Mouse (Mus musculus): ENCODE measurements around the gene Ccnd3. TPM values are rescaled to one million over a fixed set of nuclear protein-coding genes. Genes with fewer than 3 reads are reported as not detected.

Gene Ccnd3
- polyA plus RNA-seq, 1 experiment from 2014 or later, result 530 TPM

DNA sequence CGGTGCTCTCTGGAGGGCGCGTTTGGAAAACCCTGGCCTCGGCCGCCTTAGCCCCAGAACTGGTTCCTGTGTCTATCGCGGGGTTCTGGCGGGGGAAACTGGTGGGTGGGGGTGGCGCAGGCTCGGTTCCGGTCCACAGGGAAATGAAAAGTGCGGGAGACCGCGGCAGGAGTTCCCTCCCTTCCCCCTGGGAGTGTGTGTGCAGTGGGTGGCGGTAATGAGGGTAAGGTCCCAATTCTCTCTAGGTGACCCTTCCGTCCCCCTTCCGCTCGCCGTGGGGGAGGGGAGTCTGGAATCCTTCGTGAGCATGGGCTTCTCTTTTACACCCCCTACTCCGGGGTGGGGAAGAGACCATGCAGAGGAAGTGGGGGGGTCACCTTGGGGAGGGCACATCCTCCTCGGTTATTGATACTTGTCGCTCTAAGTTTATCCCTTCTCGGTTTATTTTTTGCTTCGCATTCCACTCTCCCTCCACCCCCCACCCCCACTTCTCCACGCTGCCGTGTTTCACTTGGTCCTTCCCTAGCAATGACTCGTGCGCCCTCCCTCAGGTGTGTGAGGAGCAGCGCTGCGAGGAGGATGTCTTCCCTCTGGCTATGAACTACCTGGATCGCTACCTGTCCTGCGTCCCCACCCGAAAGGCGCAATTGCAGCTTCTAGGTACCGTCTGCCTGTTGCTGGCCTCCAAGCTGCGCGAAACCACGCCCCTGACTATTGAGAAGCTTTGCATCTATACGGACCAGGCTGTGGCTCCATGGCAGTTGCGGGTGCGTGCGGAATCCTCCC, 89.5 kb downstream of the Ccnd3 start:
- peak overlapping the region; percentile 99 for H3K27ac ChIP-seq (ENCODE audit: low read depth, low read length)
- no peak for ATAC-seq (replicated peaks; ENCODE audit: low FRiP score)
- H3K36me3 ChIP-seq (ENCODE audit: control insufficient read depth, insufficient read depth, low read length), result peaks cover 24% of the 10 kb centered on the region
- under 1% methylated on average over 43 of the region's 43 CpGs for WGBS
- no peaks in the 10 kb centered on the region for H3K9me3 ChIP-seq (ENCODE audit: control insufficient read depth, low read length)
- H3K4me2 ChIP-seq, result peak overlapping the region; percentile 95
- no peaks in the 10 kb centered on the region for H3K27me3 ChIP-seq (replicated peaks; ENCODE audit: control insufficient read depth, insufficient read depth, low read length)
- H3K4me3 ChIP-seq (ENCODE audit: low read depth, low read length), result peak overlapping the region; percentile 87
- DNase-seq (ENCODE audit: low spot score), result peak; percentile 61
- H3K4me1 ChIP-seq (replicated peaks; ENCODE audit: control insufficient read depth, insufficient read depth, low read length), result peaks cover 56% of the 10 kb centered on the region
- H3K9ac ChIP-seq (ENCODE audit: low read depth, low read length), result peak overlapping the region; percentile 96

GRCm38 (mm10) chr17:47594969-47595247, 90.1 kb downstream of the Ccnd3 start:
- Histone ChIP-seq H3K4me2 (peak overlapping the region; percentile 95), H3K9ac (ENCODE audit: low read depth, low read length) (peak overlapping the region; percentile 96), H3K4me1 (replicated peaks; ENCODE audit: control insufficient read depth, insufficient read depth, low read length) (peaks cover 58% of the 10 kb centered on the region), H3K27ac (ENCODE audit: low read depth, low read length) (peak overlapping the region; percentile 99), H3K4me3 (ENCODE audit: low read depth, low read length) (peak overlapping the region; percentile 87), H3K9me3 (ENCODE audit: control insufficient read depth, low read length) (no peaks in the 10 kb centered on the region), H3K27me3 (replicated peaks; ENCODE audit: control insufficient read depth, insufficient read depth, low read length) (no peaks in the 10 kb centered on the region), H3K36me3 (ENCODE audit: control insufficient read depth, insufficient read depth, low read length) (peaks cover 29% of the 10 kb centered on the region)
- DNase-seq (ENCODE audit: low spot score) (no peak), ATAC-seq (replicated peaks; ENCODE audit: low FRiP score) (no peak)
- WGBS, result 0% methylated on average over 8 of the region's 9 CpGs

DNA sequence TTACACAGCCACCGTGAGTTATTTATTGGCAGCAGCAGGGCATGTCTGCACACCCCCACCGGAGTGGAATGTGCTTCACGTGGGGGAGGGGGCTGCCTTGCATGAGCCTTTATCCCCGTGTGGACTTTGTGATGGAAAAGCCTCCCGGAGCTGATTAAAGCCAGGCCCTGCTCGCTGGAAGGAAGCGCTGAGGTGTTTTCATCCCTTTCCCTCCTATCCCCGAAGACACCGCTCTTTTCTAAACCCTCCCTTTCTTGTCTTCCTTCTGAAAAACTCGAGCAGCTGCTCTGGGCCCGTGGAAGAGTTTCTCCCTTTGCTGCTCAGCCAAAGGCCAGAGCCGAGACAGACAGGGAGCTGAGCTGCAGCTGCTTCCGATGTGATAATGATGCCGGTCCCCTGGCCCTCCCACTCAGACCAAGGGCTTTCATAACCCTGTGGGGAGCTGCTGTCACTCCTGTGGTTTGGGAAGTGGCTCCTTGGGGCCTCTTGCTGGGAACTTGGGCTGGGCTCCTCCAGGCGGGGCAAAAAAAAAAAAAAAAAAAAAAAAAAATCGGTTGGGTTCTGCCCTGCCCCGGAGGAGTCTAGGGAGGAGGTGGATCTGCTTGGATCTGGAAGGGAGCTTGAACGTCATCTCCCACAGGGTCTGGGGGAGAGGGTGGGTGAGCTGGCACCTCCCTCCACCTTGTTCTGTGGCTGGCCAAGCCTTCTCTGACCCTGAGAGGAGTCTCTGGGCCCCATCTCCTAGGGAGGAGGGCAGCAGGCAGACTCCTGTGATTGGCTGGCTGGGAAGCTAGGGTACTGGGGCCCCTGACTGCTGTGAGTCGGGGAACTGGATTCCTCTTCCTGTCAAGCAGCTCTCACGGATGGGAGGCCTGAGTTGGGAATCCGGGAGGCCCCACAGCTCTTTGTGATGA, 90.7 kb downstream of the Ccnd3 start:
- WGBS, result under 1% methylated on average over 20 of the region's 21 CpGs
- peaks cover 30% of the 10 kb centered on the region for H3K36me3 ChIP-seq (ENCODE audit: control insufficient read depth, insufficient read depth, low read length)

DNA sequence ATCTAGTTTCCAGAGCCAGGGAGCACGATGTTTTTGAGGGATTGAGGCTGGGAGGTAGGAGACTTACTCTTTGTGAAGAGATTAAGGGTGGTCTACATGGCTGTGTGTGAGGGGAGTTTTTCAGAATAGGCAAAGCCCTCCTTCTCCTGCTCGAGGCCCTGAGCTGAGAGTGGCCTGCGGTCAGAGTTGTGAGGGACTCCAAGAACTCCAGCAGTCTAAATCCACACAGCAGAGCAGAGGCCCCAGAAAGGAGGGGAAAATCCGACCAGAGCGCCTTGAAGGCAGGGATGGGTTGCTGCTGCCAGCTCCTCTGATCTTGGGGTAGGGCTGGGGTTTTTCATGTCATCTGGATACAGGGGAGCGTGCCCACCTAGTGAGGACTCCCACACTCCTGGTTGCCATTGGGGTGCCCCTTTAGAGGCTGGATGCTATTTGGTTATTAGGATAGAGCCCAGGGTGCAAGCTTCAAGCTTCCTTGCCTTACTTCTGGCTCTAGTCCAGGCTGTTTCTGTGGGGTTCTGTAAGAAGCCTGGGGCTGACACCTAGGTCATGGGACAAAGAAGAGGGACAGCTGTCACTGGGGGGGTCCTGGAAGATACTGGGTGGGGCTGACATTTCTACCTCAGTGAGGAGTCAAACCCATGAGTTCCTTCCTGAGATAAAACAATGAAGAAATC, 91.4 kb downstream of the Ccnd3 start:
- DNase-seq (ENCODE audit: low spot score) (no peak), ATAC-seq (replicated peaks; ENCODE audit: low FRiP score) (no peak)
- Histone ChIP-seq H3K36me3 (ENCODE audit: control insufficient read depth, insufficient read depth, low read length) (peaks cover 36% of the 10 kb centered on the region), H3K9ac (ENCODE audit: low read depth, low read length) (peak overlapping the region; percentile 96), H3K4me1 (replicated peaks; ENCODE audit: control insufficient read depth, insufficient read depth, low read length) (peaks cover 51% of the 10 kb centered on the region), H3K4me3 (ENCODE audit: low read depth, low read length) (peak overlapping the region; percentile 87), H3K4me2 (peak overlapping the region; percentile 95), H3K27me3 (replicated peaks; ENCODE audit: control insufficient read depth, insufficient read depth, low read length) (no peaks in the 10 kb centered on the region), H3K9me3 (ENCODE audit: control insufficient read depth, low read length) (no peaks in the 10 kb centered on the region), H3K27ac (ENCODE audit: low read depth, low read length) (peak overlapping the region; percentile 99)
- 30% methylated on average over 6 of the region's 6 CpGs for WGBS

More for the DNA sequence above, 90.7 kb downstream of the Ccnd3 start:
- H3K9ac ChIP-seq (ENCODE audit: low read depth, low read length), result peak overlapping the region; percentile 96
- H3K4me2 ChIP-seq, result peak overlapping the region; percentile 95
- peak overlapping the region; percentile 87 for H3K4me3 ChIP-seq (ENCODE audit: low read depth, low read length)
- ATAC-seq (replicated peaks; ENCODE audit: low FRiP score) (peak; percentile 69), DNase-seq (ENCODE audit: low spot score) (peak; percentile 82)
- H3K27ac ChIP-seq (ENCODE audit: low read depth, low read length), result peak overlapping the region; percentile 99
- H3K4me1 ChIP-seq (replicated peaks; ENCODE audit: control insufficient read depth, insufficient read depth, low read length), result peaks cover 58% of the 10 kb centered on the region
- H3K9me3 ChIP-seq (ENCODE audit: control insufficient read depth, low read length), result no peaks in the 10 kb centered on the region
- H3K27me3 ChIP-seq (replicated peaks; ENCODE audit: control insufficient read depth, insufficient read depth, low read length), result no peaks in the 10 kb centered on the region

GRCm38 (mm10) chr17:47596839-47597164, 92.0 kb downstream of the Ccnd3 start:
- Histone ChIP-seq H3K9me3 (ENCODE audit: control insufficient read depth, low read length) (no peaks in the 10 kb centered on the region), H3K27me3 (replicated peaks; ENCODE audit: control insufficient read depth, insufficient read depth, low read length) (no peaks in the 10 kb centered on the region), H3K27ac (ENCODE audit: low read depth, low read length) (peak overlapping the region; percentile 99), H3K4me3 (ENCODE audit: low read depth, low read length) (peak overlapping the region; percentile 87), H3K4me2 (peak overlapping the region; percentile 95), H3K4me1 (replicated peaks; ENCODE audit: control insufficient read depth, insufficient read depth, low read length) (peaks cover 46% of the 10 kb centered on the region), H3K36me3 (ENCODE audit: control insufficient read depth, insufficient read depth, low read length) (peaks cover 41% of the 10 kb centered on the region), H3K9ac (ENCODE audit: low read depth, low read length) (peak overlapping the region; percentile 96)
- 42% methylated on average over 5 of the region's 5 CpGs for WGBS
- ATAC-seq (replicated peaks; ENCODE audit: low FRiP score) (no peak), DNase-seq (ENCODE audit: low spot score) (no peak)

DNA sequence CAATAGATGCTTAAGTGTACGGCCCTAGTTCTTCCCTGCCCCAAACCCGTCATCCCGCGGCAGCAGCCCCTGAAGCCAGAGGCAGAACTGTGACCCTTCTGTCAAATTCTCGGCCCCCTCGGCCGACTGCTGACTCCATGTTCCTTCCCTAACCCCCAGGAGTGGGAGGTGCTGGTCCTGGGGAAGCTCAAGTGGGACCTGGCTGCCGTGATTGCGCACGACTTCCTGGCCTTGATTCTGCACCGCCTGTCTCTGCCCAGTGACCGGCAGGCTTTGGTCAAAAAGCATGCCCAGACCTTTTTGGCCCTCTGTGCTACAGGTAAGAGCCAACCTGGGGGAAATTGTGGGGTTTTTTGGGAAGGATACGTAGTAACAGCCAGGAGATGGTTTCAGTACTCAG, 92.4 kb downstream of the Ccnd3 start:
- no peaks in the 10 kb centered on the region for H3K9me3 ChIP-seq (ENCODE audit: control insufficient read depth, low read length)
- peak overlapping the region; percentile 99 for H3K27ac ChIP-seq (ENCODE audit: low read depth, low read length)
- DNase-seq (ENCODE audit: low spot score) (peak; percentile 40), ATAC-seq (replicated peaks; ENCODE audit: low FRiP score) (no peak)
- peaks cover 45% of the 10 kb centered on the region for H3K36me3 ChIP-seq (ENCODE audit: control insufficient read depth, insufficient read depth, low read length)
- H3K4me1 ChIP-seq (replicated peaks; ENCODE audit: control insufficient read depth, insufficient read depth, low read length), result peaks cover 46% of the 10 kb centered on the region
- peak overlapping the region; percentile 87 for H3K4me3 ChIP-seq (ENCODE audit: low read depth, low read length)
- H3K9ac ChIP-seq (ENCODE audit: low read depth, low read length), result peak overlapping the region; percentile 96
- WGBS, result 56% methylated on average over 13 of the region's 13 CpGs
- H3K27me3 ChIP-seq (replicated peaks; ENCODE audit: control insufficient read depth, insufficient read depth, low read length), result no peaks in the 10 kb centered on the region
- peak overlapping the region; percentile 95 for H3K4me2 ChIP-seq

- peak; percentile 65 for DNase-seq (ENCODE audit: low spot score)
- WGBS, result 22% methylated on average over 10 of the region's 10 CpGs
- Histone ChIP-seq H3K9me3 (ENCODE audit: control insufficient read depth, low read length) (no peaks in the 10 kb centered on the region), H3K27ac (ENCODE audit: low read depth, low read length) (peak overlapping the region; percentile 99), H3K9ac (ENCODE audit: low read depth, low read length) (peak overlapping the region; percentile 96), H3K27me3 (replicated peaks; ENCODE audit: control insufficient read depth, insufficient read depth, low read length) (no peaks in the 10 kb centered on the region), H3K4me2 (peak overlapping the region; percentile 95), H3K36me3 (ENCODE audit: control insufficient read depth, insufficient read depth, low read length) (peaks cover 50% of the 10 kb centered on the region), H3K4me1 (replicated peaks; ENCODE audit: control insufficient read depth, insufficient read depth, low read length) (peaks cover 40% of the 10 kb centered on the region), H3K4me3 (ENCODE audit: low read depth, low read length) (peak overlapping the region; percentile 87; the same call in 1 of the 2 replicates)
- peak; percentile 73 for ATAC-seq (replicated peaks; ENCODE audit: low FRiP score)
Measured at GRCm38 (mm10) chr17:47597838-47598579, 93.2 kb downstream of the Ccnd3 start.

All from liver, embryonic 11.5 days (tissue).